Mouse (Mus musculus) ZHBTc4 (cell line): ENCODE data around the gene Dnajc1.

Experiments
- DNase-seq: peaks from one replicate; pipeline ENCODE4 v3.0.0-alpha.2; 2011; ENCODE audit warnings: low read depth, low spot score

Gene Dnajc1

GRCm38 (mm10) chr2:18307440-18308305 is 85.0 kb downstream of the Dnajc1 start:
- DNase-seq: no peak

- DNase-seq: no peak
These were observed 91.7 kb downstream of the Dnajc1 start for GRCm38 (mm10) chr2:18300949-18301348.

- no peak for DNase-seq
These were observed 107.5 kb downstream of the Dnajc1 start for GRCm38 (mm10) chr2:18285175-18285574.

- no peak for DNase-seq
These were observed 126.9 kb downstream of the Dnajc1 start for GRCm38 (mm10) chr2:18265736-18266135.

- DNase-seq: no peak
These were observed 128.1 kb downstream of the Dnajc1 start for GRCm38 (mm10) chr2:18264579-18264978.

- no peak for DNase-seq
These were observed 130.3 kb downstream of the Dnajc1 start for GRCm38 (mm10) chr2:18262298-18262697.

GRCm38 (mm10) chr2:18249224-18249623 is 143.4 kb downstream of the Dnajc1 start:
- no peak for DNase-seq

GRCm38 (mm10) chr2:18235524-18235923 is 157.1 kb downstream of the Dnajc1 start:
- no peak for DNase-seq

- peak; percentile 26 for DNase-seq
These were observed 159.6 kb downstream of the Dnajc1 start for GRCm38 (mm10) chr2:18232883-18233567.

- DNase-seq: no peak
These were observed 161.5 kb downstream of the Dnajc1 start for GRCm38 (mm10) chr2:18231143-18231542.

- no peak for DNase-seq
These were observed 163.4 kb downstream of the Dnajc1 start for GRCm38 (mm10) chr2:18229279-18229678.

- no peak for DNase-seq
These were observed 164.1 kb downstream of the Dnajc1 start for GRCm38 (mm10) chr2:18228486-18229062.

GRCm38 (mm10) chr2:18219569-18219968 is 173.1 kb downstream of the Dnajc1 start:
- no peak for DNase-seq

GRCm38 (mm10) chr2:18219136-18219535 is 173.5 kb downstream of the Dnajc1 start:
- no peak for DNase-seq

GRCm38 (mm10) chr2:18218500-18218899 is 174.1 kb downstream of the Dnajc1 start:
- no peak for DNase-seq

- no peak for DNase-seq
These were observed 174.8 kb downstream of the Dnajc1 start for GRCm38 (mm10) chr2:18217867-18218266.

- DNase-seq: no peak
These were observed 178.6 kb downstream of the Dnajc1 start for GRCm38 (mm10) chr2:18214031-18214430.

GRCm38 (mm10) chr2:18209948-18210347 is 182.7 kb downstream of the Dnajc1 start:
- DNase-seq: no peak

GRCm38 (mm10) chr2:18209211-18209823 is 183.3 kb downstream of the Dnajc1 start:
- no peak for DNase-seq

- DNase-seq: no peak
These were observed 184.1 kb downstream of the Dnajc1 start for GRCm38 (mm10) chr2:18208578-18208977.

GRCm38 (mm10) chr2:18206811-18207210 is 185.8 kb downstream of the Dnajc1 start:
- no peak for DNase-seq

GRCm38 (mm10) chr2:18205118-18205517 is 187.5 kb downstream of the Dnajc1 start:
- peak; percentile 86 for DNase-seq
